Mouse (Mus musculus): ENCODE measurements around the gene Gm44973.
A peak's percentile ranks its signal among the peaks of the same experiment; 100 is the strongest.

DNA sequence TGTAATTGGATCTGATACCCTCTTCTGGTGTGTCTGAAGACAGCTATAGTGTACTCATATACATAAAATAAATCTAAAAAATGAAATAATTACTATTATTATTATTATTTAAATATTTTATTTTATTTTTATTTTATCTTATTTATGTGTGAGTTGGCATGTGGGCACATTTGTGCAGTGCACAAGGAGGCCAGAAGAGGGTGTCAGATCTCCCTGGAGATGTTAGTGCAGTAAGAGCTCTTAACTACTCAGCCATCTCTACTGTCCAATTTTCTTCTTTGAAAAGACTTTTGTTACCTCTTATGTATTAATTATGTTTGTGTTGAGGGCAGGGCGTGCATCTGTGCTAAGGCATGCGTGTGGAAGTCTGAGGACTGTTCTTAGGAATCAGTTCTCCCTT lies 15.4 kb upstream of the Gm44973 start:
- TF ChIP-seq POLR2A (IDR thresholded peaks at IDR 0.05; ENCODE audit: borderline replicate concordance, insufficient read depth, low read length) (no peak), CTCF (IDR thresholded peaks at IDR 0.05; ENCODE audit: borderline replicate concordance, insufficient read depth, low read depth, low read length) (peak; percentile 34; the same call in 1 of the 2 replicates)
